Mouse (Mus musculus) cerebellum, postnatal 4 days (tissue): ENCODE data around the gene Dlx4.

ENCODE experiments used
- DNase-seq, 2 experiments: peaks; one replicate each; pipeline ENCODE4 v3.0.0; 2022; ENCODE audit warnings: low spot score in 2 of 2, mixed read lengths in 1 of 2

Dlx4 gene

GRCm38 (mm10) chr11:95104266-95104665 lies 41.8 kb downstream of the Dlx4 start:
- no peak for DNase-seq

GRCm38 (mm10) chr11:95102161-95102904 lies 43.7 kb downstream of the Dlx4 start:
- DNase-seq: peak in 1 of 2 experiments; percentile 40

- no peak for DNase-seq
Observed at GRCm38 (mm10) chr11:95101071-95101788, 44.8 kb downstream of the Dlx4 start.

GRCm38 (mm10) chr11:95100393-95100792 lies 45.7 kb downstream of the Dlx4 start:
- DNase-seq: no peak

- no peak for DNase-seq
Observed at GRCm38 (mm10) chr11:95098346-95099095, 47.5 kb downstream of the Dlx4 start.

- DNase-seq: no peak
Observed at GRCm38 (mm10) chr11:95097889-95098288, 48.2 kb downstream of the Dlx4 start.

GRCm38 (mm10) chr11:95096608-95097373 lies 49.3 kb downstream of the Dlx4 start:
- no peak for DNase-seq

GRCm38 (mm10) chr11:95095596-95095995 lies 50.5 kb downstream of the Dlx4 start:
- no peak for DNase-seq

GRCm38 (mm10) chr11:95093077-95093476 lies 53.0 kb downstream of the Dlx4 start:
- no peak for DNase-seq
